Mouse (Mus musculus) embryonic facial prominence, embryonic 14.5 days (tissue): ENCODE measurements at regions not wholly inside any gene's neighbourhood (a gene's known extent, or its start where the extent isn't known, plus 50 kb on each side); places are given as distances from the start of the nearest gene placed in this dataset.

Source experiments
- ATAC-seq: fragments of 200-750 bp; cut with Nextera tagmentation; 2 replicates; pipeline ENCODE4 v1.8.0; 2017; ENCODE audit warnings: low read depth, moderate number of reproducible peaks, moderate TSS enrichment
- DNase-seq: peaks from one replicate; pipeline ENCODE4 v3.0.0-alpha.2; 2015; ENCODE audit warnings: low spot score
- H3K27ac ChIP-seq: fragments of 300-500 bp; sonication (generic); replicated peaks from 2 replicates; pipeline ENCODE4 v1.5.1; 2014; ENCODE audit warnings: low read depth, mild to moderate bottlenecking, low read length, moderate library complexity
- H3K27me3 ChIP-seq: fragments of 300-500 bp; sonication (generic); replicated peaks from 2 replicates; pipeline ENCODE4 v1.6.1; 2014; ENCODE audit warnings: low read length; ENCODE audit not compliant: control insufficient read depth, insufficient read depth
- H3K36me3 ChIP-seq: fragments of 300-500 bp; sonication (generic); 2 replicates; pipeline ENCODE4 v1.6.1; 2014; ENCODE audit warnings: low read length, mixed read lengths; ENCODE audit not compliant: control insufficient read depth, insufficient read depth
- H3K4me1 ChIP-seq: fragments of 300-500 bp; sonication (generic); 2 replicates; pipeline ENCODE4 v1.6.1; 2014; ENCODE audit warnings: antibody characterized with exemption, low read length; ENCODE audit not compliant: control insufficient read depth, insufficient read depth
- H3K4me2 ChIP-seq: fragments of 300-500 bp; sonication (generic); 2 replicates; pipeline ENCODE4 v1.6.1; 2014; ENCODE audit warnings: low read depth, mild to moderate bottlenecking, low read length, moderate library complexity, mixed read lengths
- H3K4me3 ChIP-seq: fragments of 300-500 bp; sonication (generic); 2 replicates; pipeline ENCODE4 v1.5.1; 2014; ENCODE audit warnings: low read depth, mild to moderate bottlenecking, low read length
- H3K9ac ChIP-seq: fragments of 300-500 bp; sonication (generic); 2 replicates; pipeline ENCODE4 v1.6.1; 2014; ENCODE audit warnings: low read depth, mild to moderate bottlenecking, low read length, moderate library complexity, mixed read lengths
- H3K9me3 ChIP-seq: fragments of 300-500 bp; sonication (generic); 2 replicates; pipeline ENCODE4 v1.6.1; 2016; ENCODE audit warnings: low read length; ENCODE audit not compliant: control insufficient read depth
- WGBS: fragments of 180-500 bp; shearing (Covaris S2); extraction: QIAGEN DNeasy Blood & Tissue Kit; methylation state at CpG from one replicate; pipeline ENCODE4 v1.1.7; 2014; 5-methylcytosine and 5-hydroxymethylcytosine counted together

- 58% methylated on average over 5 of the region's 5 CpGs for WGBS
- H3K9me3 ChIP-seq: no peaks in the 10 kb centered on the region
- no peak overlapping the region for H3K4me3 ChIP-seq
- H3K4me2 ChIP-seq: no peak overlapping the region
- ATAC-seq: no peak
- no peak for DNase-seq
- no peak overlapping the region for H3K9ac ChIP-seq
- H3K36me3 ChIP-seq: no peaks in the 10 kb centered on the region
- no peaks in the 10 kb centered on the region for H3K27me3 ChIP-seq
- H3K27ac ChIP-seq: no peak overlapping the region
- no peaks in the 10 kb centered on the region for H3K4me1 ChIP-seq
Measured at GRCm38 (mm10) chr3:35688111-35688510, 65.8 kb upstream of the Atp11b start.

- no peaks in the 10 kb centered on the region for H3K27me3 ChIP-seq
- WGBS: 22% methylated on average over 4 of the region's 4 CpGs
- no peaks in the 10 kb centered on the region for H3K4me1 ChIP-seq
- H3K4me2 ChIP-seq: no peak overlapping the region
- H3K9me3 ChIP-seq: no peaks in the 10 kb centered on the region
- H3K9ac ChIP-seq: no peak overlapping the region
- no peak overlapping the region for H3K4me3 ChIP-seq
- ATAC-seq (peak; percentile 74), DNase-seq (peak; percentile 74)
- H3K27ac ChIP-seq: no peak overlapping the region
- H3K36me3 ChIP-seq: no peaks in the 10 kb centered on the region
Measured at GRCm38 (mm10) chr3:35688781-35689180, 65.1 kb upstream of the Atp11b start.

GRCm38 (mm10) chr3:35693039-35693438, 60.9 kb upstream of the Atp11b start:
- Histone ChIP-seq H3K9ac (no peak overlapping the region), H3K27ac (no peak overlapping the region), H3K4me1 (no peaks in the 10 kb centered on the region), H3K27me3 (no peaks in the 10 kb centered on the region), H3K36me3 (no peaks in the 10 kb centered on the region), H3K9me3 (no peaks in the 10 kb centered on the region), H3K4me2 (no peak overlapping the region), H3K4me3 (no peak overlapping the region)
- WGBS: 33% methylated on average over 6 of the region's 6 CpGs
- ATAC-seq (peak; percentile 86), DNase-seq (peak; percentile 67)

GRCm38 (mm10) chr3:35693551-35693950, 60.4 kb upstream of the Atp11b start:
- H3K4me1 ChIP-seq: no peaks in the 10 kb centered on the region
- ATAC-seq (no peak), DNase-seq (no peak)
- no peaks in the 10 kb centered on the region for H3K36me3 ChIP-seq
- no peaks in the 10 kb centered on the region for H3K9me3 ChIP-seq
- H3K9ac ChIP-seq: no peak overlapping the region
- no peak overlapping the region for H3K27ac ChIP-seq
- WGBS: 81% methylated on average over 12 of the region's 12 CpGs
- no peak overlapping the region for H3K4me2 ChIP-seq
- no peaks in the 10 kb centered on the region for H3K27me3 ChIP-seq
- H3K4me3 ChIP-seq: no peak overlapping the region

GRCm38 (mm10) chr3:35694241-35694640, 59.7 kb upstream of the Atp11b start:
- Histone ChIP-seq H3K4me3 (no peak overlapping the region), H3K36me3 (no peaks in the 10 kb centered on the region), H3K9me3 (no peaks in the 10 kb centered on the region), H3K4me2 (no peak overlapping the region), H3K27me3 (no peaks in the 10 kb centered on the region), H3K4me1 (no peaks in the 10 kb centered on the region), H3K9ac (no peak overlapping the region), H3K27ac (no peak overlapping the region)
- no peak for DNase-seq
- 67% methylated on average over 4 of the region's 4 CpGs for WGBS
- no peak for ATAC-seq

GRCm38 (mm10) chr3:35695859-35696258, 58.0 kb upstream of the Atp11b start:
- ATAC-seq (no peak), DNase-seq (peak; percentile 2)
- Histone ChIP-seq H3K4me2 (no peak overlapping the region), H3K27me3 (no peaks in the 10 kb centered on the region), H3K4me1 (no peaks in the 10 kb centered on the region), H3K36me3 (no peaks in the 10 kb centered on the region), H3K4me3 (no peak overlapping the region), H3K9me3 (no peaks in the 10 kb centered on the region), H3K27ac (no peak overlapping the region), H3K9ac (no peak overlapping the region)
- 52% methylated on average over 3 of the region's 3 CpGs for WGBS

GRCm38 (mm10) chr3:35699266-35699665, 54.6 kb upstream of the Atp11b start:
- H3K4me1 ChIP-seq: no peaks in the 10 kb centered on the region
- no peak overlapping the region for H3K4me3 ChIP-seq
- no peak overlapping the region for H3K9ac ChIP-seq
- ATAC-seq: no peak
- DNase-seq: no peak
- H3K27ac ChIP-seq: no peak overlapping the region
- no peaks in the 10 kb centered on the region for H3K36me3 ChIP-seq
- no peaks in the 10 kb centered on the region for H3K9me3 ChIP-seq
- 90% methylated on average over 2 of the region's 2 CpGs for WGBS
- H3K27me3 ChIP-seq: no peaks in the 10 kb centered on the region
- H3K4me2 ChIP-seq: no peak overlapping the region

GRCm38 (mm10) chr3:35699979-35700378, 53.9 kb upstream of the Atp11b start:
- no peaks in the 10 kb centered on the region for H3K4me1 ChIP-seq
- ATAC-seq (no peak), DNase-seq (no peak)
- no peak overlapping the region for H3K4me2 ChIP-seq
- H3K9me3 ChIP-seq: no peaks in the 10 kb centered on the region
- H3K4me3 ChIP-seq: no peak overlapping the region
- H3K9ac ChIP-seq: no peak overlapping the region
- no peaks in the 10 kb centered on the region for H3K36me3 ChIP-seq
- H3K27me3 ChIP-seq: no peaks in the 10 kb centered on the region
- no peak overlapping the region for H3K27ac ChIP-seq

- H3K4me2 ChIP-seq: no peak overlapping the region
- WGBS: 74% methylated on average over 8 of the region's 8 CpGs
- H3K9ac ChIP-seq: no peak overlapping the region
- H3K27me3 ChIP-seq: no peaks in the 10 kb centered on the region
- no peaks in the 10 kb centered on the region for H3K36me3 ChIP-seq
- no peaks in the 10 kb centered on the region for H3K4me1 ChIP-seq
- H3K9me3 ChIP-seq: no peaks in the 10 kb centered on the region
- DNase-seq (no peak), ATAC-seq (no peak)
- no peak overlapping the region for H3K4me3 ChIP-seq
- no peak overlapping the region for H3K27ac ChIP-seq
Measured at GRCm38 (mm10) chr3:35703528-35704327, 50.2 kb upstream of the Atp11b start.
